In genomic region chr10:11305365-11306053, GRCm38 (mm10) we compare ENCODE assay signal across 17 mouse cellular contexts. TPM values are rescaled to one million over a fixed set of nuclear protein-coding genes. Genes with fewer than 3 reads are reported as not detected.
A peak's percentile ranks its signal among the peaks of the same experiment; 100 is the strongest.
DNase-seq lines count a peak whose midpoint lies in the region; ATAC-seq and TF ChIP-seq lines count a peak whose summit lies in the region.
"Had no signal": no experiment of that assay in that cellular context is flagged by ENCODE, and none has a peak within 500 bp of the region (broad histone marks: within the 10 kb centered on the region; RNA-seq: fewer than 3 reads in every experiment).

No protein-coding gene starts in this region.

- no peaks in the 10 kb centered on the region for H3K9me3 ChIP-seq in kidney, embryonic 16.5 days (ENCODE audit: low read length)
- H3K9me3 ChIP-seq in kidney, embryonic 15.5 days (replicated peaks): no peaks in the 10 kb centered on the region
- H3K9me3 ChIP-seq in midbrain, embryonic 11.5 days (ENCODE audit: control insufficient read depth, low read length): no peaks in the 10 kb centered on the region
- 0 out of 2 replicates have a peak, but pooled peaks cover 3% of the 10 kb centered on the region for H3K9me3 ChIP-seq in midbrain, embryonic 13.5 days
- H3K9me3 ChIP-seq in limb, embryonic 14.5 days (ENCODE audit: control insufficient read depth, low read length): no peaks in the 10 kb centered on the region
- H3K9me3 ChIP-seq: embryonic facial prominence, embryonic 15.5 days; forebrain, embryonic 13.5 days; heart, embryonic 13.5 days; hindbrain, embryonic 12.5 days; limb, embryonic 15.5 days had no signal

- H3K9ac ChIP-seq in kidney, embryonic 16.5 days (replicated peaks; ENCODE audit: low read length): no peak overlapping the region
- no peak overlapping the region for H3K9ac ChIP-seq in kidney, embryonic 15.5 days
- no peak overlapping the region for H3K9ac ChIP-seq in midbrain, embryonic 11.5 days (ENCODE audit: low read length)
- H3K9ac ChIP-seq in midbrain, embryonic 13.5 days (replicated peaks): no peak overlapping the region
- H3K9ac ChIP-seq in limb, embryonic 14.5 days (ENCODE audit: low read depth, low read length, severe bottlenecking): no peak overlapping the region
- H3K9ac ChIP-seq: embryonic facial prominence, embryonic 15.5 days; forebrain, embryonic 13.5 days; heart, embryonic 13.5 days; hindbrain, embryonic 12.5 days; limb, embryonic 15.5 days had no signal

- H3K27me3 ChIP-seq in kidney, embryonic 16.5 days (ENCODE audit: insufficient read depth, low read length): no peaks in the 10 kb centered on the region
- no peaks in the 10 kb centered on the region for H3K27me3 ChIP-seq in kidney, embryonic 15.5 days
- H3K27me3 ChIP-seq in midbrain, embryonic 11.5 days (ENCODE audit: control insufficient read depth, insufficient read depth, low read length): no peaks in the 10 kb centered on the region
- no peaks in the 10 kb centered on the region for H3K27me3 ChIP-seq in midbrain, embryonic 13.5 days
- H3K27me3 ChIP-seq in limb, embryonic 14.5 days (ENCODE audit: control insufficient read depth, insufficient read depth, low read length): no peaks in the 10 kb centered on the region
- H3K27me3 ChIP-seq: embryonic facial prominence, embryonic 15.5 days; forebrain, embryonic 13.5 days; heart, embryonic 13.5 days; hindbrain, embryonic 12.5 days; limb, embryonic 15.5 days had no signal

- ATAC-seq in kidney, embryonic 16.5 days (ENCODE audit: low FRiP score, low TSS enrichment): peak; percentile 6; the same call in 1 of the 2 replicates
- ATAC-seq in kidney, embryonic 15.5 days (replicated peaks; ENCODE audit: low FRiP score): no peak
- no peak for ATAC-seq in midbrain, embryonic 11.5 days (ENCODE audit: low FRiP score)
- no peak for ATAC-seq in midbrain, embryonic 13.5 days
- no peak for ATAC-seq in limb, embryonic 14.5 days (ENCODE audit: low FRiP score, low read depth)

- TF ChIP-seq POLR2A in limb, embryonic 14.5 days (IDR thresholded peaks at IDR 0.05; ENCODE audit: borderline replicate concordance, extremely low read depth, insufficient read depth, insufficient read length): no peak

- H3K4me2 ChIP-seq in kidney, embryonic 16.5 days (replicated peaks; ENCODE audit: low read depth, low read length): no peak overlapping the region
- H3K4me2 ChIP-seq in kidney, embryonic 15.5 days: no peak overlapping the region
- H3K4me2 ChIP-seq in midbrain, embryonic 11.5 days: no peak overlapping the region
- no peak overlapping the region for H3K4me2 ChIP-seq in midbrain, embryonic 13.5 days (replicated peaks)
- H3K4me2 ChIP-seq in limb, embryonic 14.5 days (replicated peaks; ENCODE audit: low read depth, low read length, severe bottlenecking): no peak overlapping the region
- H3K4me2 ChIP-seq: embryonic facial prominence, embryonic 15.5 days; forebrain, embryonic 13.5 days; heart, embryonic 13.5 days; hindbrain, embryonic 12.5 days; limb, embryonic 15.5 days had no signal

- no peak overlapping the region for H3K27ac ChIP-seq in kidney, embryonic 16.5 days (ENCODE audit: low read length)
- H3K27ac ChIP-seq in kidney, embryonic 15.5 days: no peak overlapping the region; the same call in 1 of the 2 replicates
- H3K27ac ChIP-seq in midbrain, embryonic 11.5 days (ENCODE audit: low read depth, low read length): no peak overlapping the region
- no peak overlapping the region for H3K27ac ChIP-seq in midbrain, embryonic 13.5 days
- H3K27ac ChIP-seq in limb, embryonic 14.5 days (replicated peaks; ENCODE audit: low read depth, low read length): no peak overlapping the region
- H3K27ac ChIP-seq: embryonic facial prominence, embryonic 15.5 days; forebrain, embryonic 13.5 days; heart, embryonic 13.5 days; hindbrain, embryonic 12.5 days; limb, embryonic 15.5 days had no signal

- 59% methylated on average over 9 of the region's 9 CpGs for WGBS in kidney, embryonic 16.5 days
- WGBS in kidney, embryonic 15.5 days: 63% methylated on average over 9 of the region's 9 CpGs
- WGBS in midbrain, embryonic 11.5 days: 89% methylated on average over 9 of the region's 9 CpGs
- WGBS in midbrain, embryonic 13.5 days: 90% methylated on average over 9 of the region's 9 CpGs
- WGBS in limb, embryonic 14.5 days: 29% methylated on average over 9 of the region's 9 CpGs

- peak; percentile 27 to 49 for DNase-seq in cerebellum, postnatal 14 days
- no peak for DNase-seq in cerebellum, postnatal 4 days (ENCODE audit: low spot score in 2 of 2)
- peak; percentile 69 for DNase-seq in midbrain, embryonic 11.5 days (ENCODE audit: low spot score, missing footprints)
- peak; percentile 34 for DNase-seq in limb, embryonic 14.5 days (ENCODE audit: low spot score)
- DNase-seq in thymus, postnatal 4 days: no peak
- DNase-seq: adrenal gland, postnatal 36 days; layer of hippocampus, postnatal 36 days; spleen, adult 18-20 months; thymus, postnatal 36 days had no signal

- H3K4me3 ChIP-seq in kidney, embryonic 16.5 days (ENCODE audit: low read length): no peak overlapping the region
- H3K4me3 ChIP-seq in kidney, embryonic 15.5 days (replicated peaks): no peak overlapping the region
- no peak overlapping the region for H3K4me3 ChIP-seq in midbrain, embryonic 11.5 days (ENCODE audit: low read depth, low read length)
- no peak overlapping the region for H3K4me3 ChIP-seq in midbrain, embryonic 13.5 days (replicated peaks)
- H3K4me3 ChIP-seq in limb, embryonic 14.5 days (replicated peaks; ENCODE audit: low read length): no peak overlapping the region
- H3K4me3 ChIP-seq: embryonic facial prominence, embryonic 15.5 days; forebrain, embryonic 13.5 days; heart, embryonic 13.5 days; hindbrain, embryonic 12.5 days; limb, embryonic 15.5 days had no signal

- H3K36me3 ChIP-seq in kidney, embryonic 16.5 days (ENCODE audit: insufficient read depth, low read length): no peaks in the 10 kb centered on the region
- H3K36me3 ChIP-seq in kidney, embryonic 15.5 days: no peaks in the 10 kb centered on the region
- H3K36me3 ChIP-seq in midbrain, embryonic 11.5 days (ENCODE audit: control insufficient read depth, insufficient read depth, low read length): no peaks in the 10 kb centered on the region; the same call in 1 of the 2 replicates
- H3K36me3 ChIP-seq in midbrain, embryonic 13.5 days: 0 out of 2 replicates have a peak, but pooled peaks cover 4% of the 10 kb centered on the region
- H3K36me3 ChIP-seq in limb, embryonic 14.5 days (ENCODE audit: control insufficient read depth, insufficient read depth, low read length): no peaks in the 10 kb centered on the region
- H3K36me3 ChIP-seq: embryonic facial prominence, embryonic 15.5 days; hindbrain, embryonic 12.5 days; limb, embryonic 15.5 days had no signal

- peaks cover 6% of the 10 kb centered on the region; the same call in 1 of the 2 replicates for H3K4me1 ChIP-seq in kidney, embryonic 16.5 days (ENCODE audit: insufficient read depth, low read length)
- 0 out of 2 replicates have a peak, but pooled peaks cover 9% of the 10 kb centered on the region for H3K4me1 ChIP-seq in kidney, embryonic 15.5 days
- no peaks in the 10 kb centered on the region for H3K4me1 ChIP-seq in midbrain, embryonic 11.5 days (ENCODE audit: control insufficient read depth, insufficient read depth, low read length)
- no peaks in the 10 kb centered on the region for H3K4me1 ChIP-seq in midbrain, embryonic 13.5 days (replicated peaks)
- H3K4me1 ChIP-seq in limb, embryonic 14.5 days (ENCODE audit: control insufficient read depth, insufficient read depth, low read length): no peaks in the 10 kb centered on the region
- H3K4me1 ChIP-seq: embryonic facial prominence, embryonic 15.5 days; hindbrain, embryonic 12.5 days had no signal

RNA-seq across cellular contexts. Expression of gene Fbxo30, which starts 24.4 kb away (rescaled TPM):
- 32.6 and 35.4 TPM in 2 replicates for polyA plus RNA-seq in kidney, embryonic 16.5 days (2015; fragmentation: Nextera tagmentation; extraction: Ambion mirVana)
- 35.7 and 36.0 TPM in 2 replicates for polyA plus RNA-seq in kidney, embryonic 15.5 days (2015; fragmentation: Nextera tagmentation; extraction: Ambion mirVana)
- 40.9 and 46.6 TPM in 2 replicates for polyA plus RNA-seq in midbrain, embryonic 11.5 days (2014; fragmentation: Nextera tagmentation; extraction: Ambion mirVana)
- 31.8 and 34.9 TPM in 2 replicates for polyA plus RNA-seq in midbrain, embryonic 13.5 days (2015; fragmentation: Nextera tagmentation; extraction: Ambion mirVana)
- 9.9 and 11.2 TPM in 2 replicates for polyA plus RNA-seq in limb, embryonic 14.5 days (2012; rRNA removed)
- 23.7 and 25.9 TPM in 2 replicates for polyA plus RNA-seq in limb, embryonic 14.5 days (2014; fragmentation: Nextera tagmentation; extraction: Ambion mirVana)

RNA-seq across cellular contexts. Expression of gene Epm2a, which starts 37.7 kb away (rescaled TPM):
- polyA plus RNA-seq in kidney, embryonic 16.5 days (2015; fragmentation: Nextera tagmentation; extraction: Ambion mirVana): 0.35 and 1.2 TPM in 2 replicates
- 0.24 and 0.25 TPM in 2 replicates for polyA plus RNA-seq in kidney, embryonic 15.5 days (2015; fragmentation: Nextera tagmentation; extraction: Ambion mirVana)
- polyA plus RNA-seq in midbrain, embryonic 11.5 days (2014; fragmentation: Nextera tagmentation; extraction: Ambion mirVana): 0.30 and 0.70 TPM in 2 replicates
- polyA plus RNA-seq in midbrain, embryonic 13.5 days (2015; fragmentation: Nextera tagmentation; extraction: Ambion mirVana): 0.71 and 1.6 TPM in 2 replicates
- polyA plus RNA-seq in limb, embryonic 14.5 days (2012; rRNA removed): 2.0 and 2.3 TPM in 2 replicates
- polyA plus RNA-seq in limb, embryonic 14.5 days (2014; fragmentation: Nextera tagmentation; extraction: Ambion mirVana): 0.46 and 0.54 TPM in 2 replicates

Comparison
In these comparisons a context has a peak if more than half of its experiments do, and no peak if none do; other contexts are left out.
1. DNase-seq: peak in cerebellum, postnatal 14 days (2 of 2), midbrain, embryonic 11.5 days (single experiment) and limb, embryonic 14.5 days (single experiment); none in cerebellum, postnatal 4 days (0 of 2) and thymus, postnatal 4 days (single experiment).